Mouse (Mus musculus) cortical plate, adult 2 months (tissue): Measurements from ENCODE around the gene Msrb2.

Experiments used
- CTCF ChIP-seq: fragments of 200-500 bp; IDR thresholded peaks from 2 replicates; pipeline ENCODE4 v1.5.1; 2011; ENCODE audit warnings: mild to moderate bottlenecking, control low read depth, low read length; ENCODE audit not compliant: insufficient read depth; ENCODE audit errors: extremely low read depth
- POLR2A ChIP-seq: fragments of 200-500 bp; IDR thresholded peaks from 2 replicates; pipeline ENCODE4 v1.6.1; 2011; ENCODE audit warnings: mild to moderate bottlenecking, low read length, control low read depth; ENCODE audit not compliant: insufficient read depth; ENCODE audit errors: extremely low read depth

- TF ChIP-seq CTCF (no peak), POLR2A (no peak)
Observed at GRCm38 (mm10) chr2:19430746-19431145, 59.5 kb downstream of the Msrb2 start.
